Mouse (Mus musculus) thymus, adult 2 months (tissue): ENCODE data around the gene Add2.

Source experiments
- CTCF ChIP-seq: fragments of 200-500 bp; IDR thresholded peaks from 2 replicates; pipeline ENCODE4 v1.5.1; 2012; ENCODE audit warnings: mild to moderate bottlenecking, control low read depth, low read length, moderate library complexity, borderline replicate concordance; ENCODE audit not compliant: control insufficient read depth, poor library complexity, insufficient read depth; ENCODE audit errors: extremely low read depth
- POLR2A ChIP-seq: fragments of 200-500 bp; IDR thresholded peaks from 2 replicates; pipeline ENCODE4 v1.6.1; 2012; ENCODE audit warnings: mild to moderate bottlenecking, low read length, control low read depth, moderate library complexity; ENCODE audit not compliant: control insufficient read depth, poor library complexity, insufficient read depth; ENCODE audit errors: extremely low read depth

GRCm38 (mm10) chr6:86028601-86029322, at the start of gene Add2:
- TF ChIP-seq POLR2A (no peak), CTCF (no peak)
